Mouse (Mus musculus) C2C12 (cell line): ENCODE data around the gene Btbd6. TPM values are rescaled to one million over a fixed set of nuclear protein-coding genes. Genes with fewer than 3 reads are reported as not detected.

ENCODE experiments used
- H3K27me3 ChIP-seq: one replicate; pipeline ENCODE4 v1.6.1; 2011; ENCODE audit not compliant: control insufficient read depth, insufficient read depth, insufficient read length
- H3K36me3 ChIP-seq: one replicate; pipeline ENCODE4 v1.6.1; 2011; ENCODE audit not compliant: control insufficient read depth, insufficient read depth
- H3K4me3 ChIP-seq: one replicate; pipeline ENCODE4 v1.5.1; 2011; ENCODE audit warnings: mild to moderate bottlenecking, control low read depth; ENCODE audit not compliant: poor library complexity, insufficient read depth, severe bottlenecking
- H3K79me2 ChIP-seq: one replicate; pipeline ENCODE4 v1.6.1; 2011; ENCODE audit not compliant: control insufficient read depth, insufficient read depth
- H3K79me3 ChIP-seq: one replicate; pipeline ENCODE4 v1.6.1; 2011; ENCODE audit warnings: low read depth, control low read depth
- H3ac ChIP-seq: one replicate; pipeline ENCODE3; 2011; ENCODE audit warnings: low read depth; ENCODE audit not compliant: control insufficient read depth, insufficient read length
- CEBPB ChIP-seq: IDR thresholded peaks from one replicate; pipeline ENCODE4 v1.6.1; 2011; ENCODE audit warnings: low read depth, mild to moderate bottlenecking, control low read depth, moderate library complexity
- CTCF ChIP-seq: IDR thresholded peaks from one replicate; pipeline ENCODE4 v1.5.1; 2011; ENCODE audit not compliant: control insufficient read depth, insufficient read depth, insufficient read length
- FOSL1 ChIP-seq: IDR thresholded peaks from one replicate; pipeline ENCODE4 v1.8.0; 2011; ENCODE audit warnings: mild to moderate bottlenecking, low read length; ENCODE audit not compliant: poor library complexity, insufficient read depth, severe bottlenecking
- MAX ChIP-seq: IDR thresholded peaks from one replicate; pipeline ENCODE4 v1.6.1; 2011; ENCODE audit warnings: mild to moderate bottlenecking, control low read depth
- MYOD1 ChIP-seq: IDR thresholded peaks from one replicate; pipeline ENCODE4 v1.6.1; 2011; ENCODE audit warnings: low read depth; ENCODE audit not compliant: control insufficient read depth, insufficient read length
- MYOG ChIP-seq: IDR thresholded peaks from one replicate; pipeline ENCODE4 v1.6.1; 2011; ENCODE audit not compliant: control insufficient read depth, insufficient read length; ENCODE audit errors: extremely low read depth
- USF1 ChIP-seq: IDR thresholded peaks from one replicate; pipeline ENCODE4 v1.6.1; 2011; ENCODE audit warnings: low read depth, mild to moderate bottlenecking, control low read depth, moderate library complexity
- polyA plus RNA-seq: library from polyadenylated mRNA; unstranded; fragments of >200 nt; fragmentation: generic; extraction: Trizol; gene quantifications from one replicate; pipeline ENCODE4 v1.2.1, GENCODE M21; 2012; ENCODE audit warnings: missing spikeins

Btbd6 gene
- polyA plus RNA-seq, 1 experiment, result 17.2 TPM

- Histone ChIP-seq H3K27me3 (no peaks in the 10 kb centered on the region), H3K36me3 (peaks cover 14% of the 10 kb centered on the region), H3K4me3 (peak overlapping the region; percentile 71), H3K79me2 (peaks cover 55% of the 10 kb centered on the region), H3K79me3 (peaks cover 49% of the 10 kb centered on the region), H3ac (peak overlapping the region; percentile 99)
- TF ChIP-seq CEBPB, result no peak
- TF ChIP-seq FOSL1, result no peak
- no peak for TF ChIP-seq USF1
- no peak for TF ChIP-seq MYOG
- no peak for TF ChIP-seq MYOD1
- TF ChIP-seq MAX, result no peak
- no peak for TF ChIP-seq CTCF
Measured at GRCm38 (mm10) chr12:113014561-113015556, 38.6 kb downstream of the Btbd6 start.

- Histone ChIP-seq H3ac (peak overlapping the region; percentile 36), H3K79me2 (peaks cover 66% of the 10 kb centered on the region), H3K27me3 (no peaks in the 10 kb centered on the region), H3K36me3 (peaks cover 22% of the 10 kb centered on the region), H3K4me3 (no peak overlapping the region), H3K79me3 (peaks cover 58% of the 10 kb centered on the region)
- TF ChIP-seq FOSL1 (no peak), MYOG (no peak), USF1 (no peak), MYOD1 (no peak), MAX (no peak), CTCF (no peak), CEBPB (no peak)
Measured at GRCm38 (mm10) chr12:113015956-113016355, 39.7 kb downstream of the Btbd6 start.

- Histone ChIP-seq H3ac (peak overlapping the region; percentile 1), H3K79me3 (peaks cover 59% of the 10 kb centered on the region), H3K79me2 (peaks cover 71% of the 10 kb centered on the region), H3K36me3 (peaks cover 24% of the 10 kb centered on the region), H3K4me3 (no peak overlapping the region), H3K27me3 (no peaks in the 10 kb centered on the region)
- no peak for TF ChIP-seq MAX
- no peak for TF ChIP-seq MYOD1
Measured at GRCm38 (mm10) chr12:113016976-113017375, 40.7 kb downstream of the Btbd6 start.

DNA sequence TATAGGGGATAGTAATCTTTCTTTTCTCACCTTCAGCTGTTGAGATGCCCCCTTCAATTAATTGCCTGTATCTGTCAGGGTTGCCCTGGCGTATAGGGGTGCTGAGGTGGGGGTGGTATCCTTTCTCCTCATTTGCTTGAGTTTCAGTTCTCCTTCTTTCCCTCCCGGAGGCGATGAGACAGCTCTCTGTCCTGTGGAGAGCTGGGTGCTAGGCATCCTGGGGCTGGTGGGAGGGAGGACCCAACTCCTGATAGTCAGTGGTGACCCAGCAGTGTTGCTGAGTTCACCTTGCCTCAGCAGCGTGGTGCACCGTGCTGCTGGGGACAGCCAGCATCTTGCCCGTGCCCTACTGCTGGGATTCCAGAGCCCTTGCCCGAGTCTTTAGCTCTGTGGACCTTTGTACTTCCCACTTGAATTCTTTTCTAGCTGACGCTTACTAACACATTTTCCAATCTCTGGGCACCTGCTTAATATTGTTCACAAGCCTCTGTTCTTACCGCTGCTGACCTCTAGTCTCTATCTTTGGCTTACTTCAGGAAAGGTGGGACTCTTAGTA lies 41.2 kb downstream of the Btbd6 start:
- peaks cover 24% of the 10 kb centered on the region for H3K36me3 ChIP-seq
- no peak overlapping the region for H3K4me3 ChIP-seq
- peaks cover 75% of the 10 kb centered on the region for H3K79me2 ChIP-seq
- H3K79me3 ChIP-seq, result peaks cover 60% of the 10 kb centered on the region
- no peak for TF ChIP-seq USF1
- TF ChIP-seq MYOG, result no peak
- TF ChIP-seq MYOD1, result no peak
- no peak for TF ChIP-seq MAX
- TF ChIP-seq CEBPB, result no peak
- TF ChIP-seq FOSL1, result no peak
- no peak for TF ChIP-seq CTCF
- H3ac ChIP-seq, result no peak overlapping the region
- no peaks in the 10 kb centered on the region for H3K27me3 ChIP-seq

- Histone ChIP-seq H3K36me3 (peaks cover 29% of the 10 kb centered on the region), H3K79me3 (peaks cover 64% of the 10 kb centered on the region), H3ac (no peak overlapping the region), H3K27me3 (no peaks in the 10 kb centered on the region), H3K4me3 (no peak overlapping the region), H3K79me2 (peaks cover 82% of the 10 kb centered on the region)
- TF ChIP-seq FOSL1 (no peak), CEBPB (no peak), MYOG (no peak), CTCF (no peak), USF1 (peak; percentile 75), MAX (peak; percentile 65), MYOD1 (no peak)
Measured at GRCm38 (mm10) chr12:113018763-113019162, 42.5 kb downstream of the Btbd6 start.

DNA sequence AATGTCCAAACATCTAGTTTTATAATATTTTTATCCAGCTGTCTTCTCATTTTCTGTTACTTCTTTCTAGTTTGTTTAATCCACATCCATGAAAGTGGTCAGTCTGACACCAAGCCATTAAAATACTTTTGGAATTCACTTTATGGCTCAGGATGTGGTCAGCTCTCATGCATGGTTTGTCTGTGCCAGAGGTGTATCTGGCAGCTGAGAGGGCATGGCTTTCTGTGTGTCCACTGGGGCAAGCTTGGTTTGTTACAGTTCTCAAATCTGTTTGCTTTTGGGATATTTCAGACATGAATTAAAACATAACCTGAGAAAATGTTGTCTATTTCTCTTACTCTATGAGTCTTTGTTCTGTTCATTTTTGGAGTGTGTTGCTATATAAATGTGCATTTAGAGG lies 45.2 kb downstream of the Btbd6 start:
- peaks cover 73% of the 10 kb centered on the region for H3K79me3 ChIP-seq
- H3K4me3 ChIP-seq, result no peak overlapping the region
- TF ChIP-seq MYOD1, result peak; percentile 63
- no peak for TF ChIP-seq USF1
- TF ChIP-seq CTCF, result no peak
- no peak for TF ChIP-seq CEBPB
- no peak for TF ChIP-seq MYOG
- TF ChIP-seq MAX, result peak; percentile 65
- TF ChIP-seq FOSL1, result no peak
- no peaks in the 10 kb centered on the region for H3K27me3 ChIP-seq
- peaks cover 47% of the 10 kb centered on the region for H3K36me3 ChIP-seq
- peaks cover 87% of the 10 kb centered on the region for H3K79me2 ChIP-seq
- H3ac ChIP-seq, result no peak overlapping the region
